Mouse (Mus musculus) bone marrow macrophage, adult 2 months (primary cell): ENCODE measurements at regions not wholly inside any gene's neighbourhood (a gene's known extent, or its start where the extent isn't known, plus 50 kb on each side); places are given as distances from the start of the nearest gene placed in this dataset.

ENCODE experiments used
- CTCF ChIP-seq: IDR thresholded peaks from 2 replicates; pipeline ENCODE4 v1.5.1; 2012; ENCODE audit warnings: low read depth, mild to moderate bottlenecking, low read length, moderate library complexity
- POLR2A ChIP-seq: IDR thresholded peaks from 2 replicates; pipeline ENCODE4 v1.6.1; 2012; ENCODE audit warnings: mild to moderate bottlenecking, low read depth, low read length, borderline replicate concordance

DNA sequence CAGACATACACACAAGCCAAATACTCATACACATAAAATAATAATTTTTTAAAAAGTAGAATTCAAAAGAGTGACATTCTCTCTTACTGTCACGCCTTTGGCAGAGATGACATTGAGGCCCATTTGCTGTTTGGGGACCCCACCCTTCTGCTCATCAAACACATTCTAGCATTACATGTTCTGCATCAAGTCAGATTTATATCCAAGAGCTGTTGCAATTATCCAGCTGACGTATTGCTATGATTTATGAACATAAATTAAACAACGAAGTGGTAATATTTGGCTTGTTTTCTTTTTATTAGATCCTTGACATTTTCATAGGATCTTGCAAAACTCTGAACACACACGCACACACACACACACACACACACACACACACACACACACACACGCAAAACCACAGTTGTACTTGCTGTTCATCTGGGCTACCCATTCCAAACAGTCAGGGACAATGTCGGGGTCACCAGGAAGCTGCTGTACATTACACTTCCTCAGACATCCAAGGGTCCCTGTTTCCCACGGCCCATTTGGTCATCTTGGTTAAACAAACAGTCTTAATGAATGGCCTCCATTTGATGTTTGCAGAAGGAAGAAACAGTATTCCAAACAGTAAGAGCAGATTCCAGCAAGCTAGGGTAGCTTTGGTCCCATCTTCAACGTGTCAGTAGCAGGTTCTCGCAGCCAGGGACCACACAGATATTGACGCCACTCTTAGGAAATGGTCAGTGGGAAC is 50.3 kb upstream of the Vash1 start:
- no peak for TF ChIP-seq CTCF
- no peak for TF ChIP-seq POLR2A
